Mouse (Mus musculus) kidney, postnatal 4 days (tissue): ENCODE measurements at regions not wholly inside any gene's neighbourhood (a gene's known extent, or its start where the extent isn't known, plus 50 kb on each side); places are given as distances from the start of the nearest gene placed in this dataset.

ENCODE experiments used
- DNase-seq, 2 experiments: peaks; one replicate each; pipeline ENCODE4 v3.0.0; 2021; ENCODE audit warnings: mixed read lengths in 2 of 2

DNA sequence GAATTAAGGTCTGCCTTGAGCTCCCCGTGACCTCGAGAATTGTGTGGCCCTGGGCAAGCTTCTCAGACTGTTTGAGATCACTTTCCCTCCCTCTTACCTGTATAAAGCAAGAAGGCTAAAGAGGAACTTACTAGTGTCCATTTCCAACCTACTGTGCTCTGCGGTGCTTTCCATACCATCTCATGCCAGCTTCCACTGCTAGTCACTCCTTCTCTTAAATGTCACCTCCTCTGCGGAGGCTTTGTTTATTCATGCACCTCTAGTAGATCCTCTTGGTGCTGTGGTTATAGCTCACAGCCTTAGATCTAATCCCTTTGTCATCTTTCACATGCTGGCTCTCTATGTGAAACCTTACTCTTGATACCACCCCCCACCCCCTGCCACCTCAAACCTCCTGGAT lies 2310.3 kb upstream of the Lrrc6 start:
- DNase-seq, result no peak

- no peak for DNase-seq
Measured at GRCm38 (mm10) chr15:68810593-68810992, 2309.9 kb upstream of the Lrrc6 start.

- DNase-seq, result no peak
Measured at GRCm38 (mm10) chr15:68808175-68808574, 2307.5 kb upstream of the Lrrc6 start.

DNA sequence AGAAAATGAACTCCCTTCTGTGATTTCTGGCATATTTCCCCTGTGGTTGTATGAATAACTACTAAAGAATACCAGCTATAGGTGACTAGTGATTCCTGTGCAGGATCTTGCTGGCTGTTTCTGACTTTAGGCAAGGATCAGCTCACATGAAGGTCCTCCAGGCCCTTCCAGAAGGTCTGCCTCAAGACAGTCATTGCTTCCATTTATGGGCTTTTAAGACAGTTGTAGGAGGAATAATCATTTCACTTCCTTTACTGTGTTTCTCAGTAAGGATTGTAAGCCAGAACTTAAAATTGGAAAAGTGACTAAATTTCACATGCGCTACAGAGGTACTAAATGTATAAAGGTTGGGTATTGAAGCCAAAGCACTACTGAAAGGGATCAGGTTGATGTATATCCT lies 2303.5 kb upstream of the Lrrc6 start:
- no peak for DNase-seq

DNA sequence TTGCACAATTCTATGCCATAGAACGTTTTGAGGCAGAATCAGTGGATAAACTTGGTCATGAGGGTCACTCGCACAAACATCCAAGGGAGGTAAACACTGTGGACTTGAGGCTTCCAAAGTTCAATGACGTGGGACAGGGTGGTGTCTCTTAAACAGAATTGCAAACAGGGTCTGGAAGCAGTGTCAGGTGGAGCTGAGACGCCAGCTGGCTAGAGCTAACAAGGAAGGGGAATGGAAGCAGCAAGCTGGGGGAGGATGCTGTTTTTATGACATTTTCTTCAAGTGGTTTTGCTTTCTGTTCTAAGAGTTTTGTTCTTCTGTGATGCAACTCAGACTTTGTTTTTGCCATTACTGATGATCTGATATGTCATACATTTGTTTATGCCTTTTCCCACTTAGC lies 2301.1 kb upstream of the Lrrc6 start:
- DNase-seq, result no peak

- DNase-seq, result no peak
Measured at GRCm38 (mm10) chr15:68797406-68797805, 2296.7 kb upstream of the Lrrc6 start.

DNA sequence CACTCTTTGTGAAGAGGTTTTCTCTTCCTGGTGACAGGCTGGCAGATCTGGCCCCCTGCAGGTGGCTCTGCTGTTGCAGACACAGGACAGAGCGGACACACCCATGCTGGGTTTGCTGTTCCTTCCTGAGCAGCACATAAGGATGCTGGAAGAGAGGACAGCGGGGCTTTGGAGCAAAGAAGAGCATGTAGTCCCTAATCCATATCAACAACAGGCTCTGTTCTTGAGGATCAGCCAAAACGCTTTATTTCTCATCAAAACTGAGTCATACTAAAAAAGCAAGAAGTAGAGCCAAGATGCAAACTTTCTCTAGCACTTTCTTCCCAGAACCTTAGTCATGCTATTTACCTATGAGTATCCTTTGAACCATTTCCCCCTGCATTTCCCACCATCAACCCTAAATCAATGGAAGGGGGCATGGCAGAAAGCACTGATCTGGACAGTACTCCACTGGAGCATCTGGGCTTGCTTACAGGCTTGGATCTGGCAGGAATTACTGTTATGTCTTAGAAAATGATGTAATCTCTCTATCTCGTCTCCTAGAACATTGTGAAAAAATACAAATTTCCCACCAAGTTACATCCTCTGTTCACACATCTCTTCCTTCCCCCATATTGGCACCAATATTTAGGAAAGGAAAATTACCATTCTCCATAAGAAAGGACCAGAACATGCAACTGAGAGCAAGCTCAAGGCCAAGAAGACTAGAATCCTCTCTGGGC lies 2294.7 kb upstream of the Lrrc6 start:
- DNase-seq, result no peak

GRCm38 (mm10) chr15:68759948-68760347 lies 2259.2 kb upstream of the Lrrc6 start:
- no peak for DNase-seq

DNA sequence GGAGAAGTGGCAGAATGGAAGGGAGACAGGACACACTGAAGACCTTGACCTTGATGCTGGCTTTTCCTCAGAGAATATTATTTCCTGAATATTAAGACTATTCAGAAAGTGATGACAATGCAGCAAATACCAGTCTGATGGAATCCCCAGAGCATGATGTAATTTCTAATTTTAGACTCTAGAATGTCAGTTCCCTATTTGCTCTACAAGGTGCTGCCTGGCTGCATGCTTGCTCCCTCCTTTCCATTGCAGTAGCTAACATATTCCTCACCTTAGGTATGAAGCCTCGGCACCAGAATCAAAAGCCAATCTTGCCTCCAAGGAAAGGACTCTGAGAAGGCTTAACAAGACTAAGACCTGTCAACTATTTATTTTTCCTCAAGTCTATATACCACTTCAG lies 2254.5 kb upstream of the Lrrc6 start:
- no peak for DNase-seq

DNA sequence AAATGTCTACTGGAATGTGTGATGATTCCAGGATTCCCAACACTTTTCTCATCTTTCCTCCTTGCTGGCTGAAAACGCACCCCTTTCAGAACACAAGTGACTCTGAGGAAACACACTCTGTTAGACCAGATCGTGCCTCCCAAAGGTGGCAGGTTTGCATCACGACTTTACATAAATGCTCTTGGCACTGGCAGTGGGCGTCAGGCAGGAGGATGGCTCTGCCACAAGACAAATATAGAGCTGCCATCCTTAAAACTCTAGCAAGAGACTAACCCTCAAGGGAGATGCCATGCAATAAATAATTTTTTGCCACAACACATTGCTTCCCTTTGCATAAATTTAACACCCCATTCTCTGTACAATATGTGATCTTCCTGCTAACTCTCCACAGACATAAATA lies 2254.1 kb upstream of the Lrrc6 start:
- DNase-seq, result no peak

- no peak for DNase-seq
Measured at GRCm38 (mm10) chr15:68739344-68739743, 2238.6 kb upstream of the Lrrc6 start.

GRCm38 (mm10) chr15:68721250-68721649 lies 2220.5 kb upstream of the Lrrc6 start:
- DNase-seq, result no peak

GRCm38 (mm10) chr15:68719486-68719885 lies 2218.8 kb upstream of the Lrrc6 start:
- DNase-seq, result no peak

DNA sequence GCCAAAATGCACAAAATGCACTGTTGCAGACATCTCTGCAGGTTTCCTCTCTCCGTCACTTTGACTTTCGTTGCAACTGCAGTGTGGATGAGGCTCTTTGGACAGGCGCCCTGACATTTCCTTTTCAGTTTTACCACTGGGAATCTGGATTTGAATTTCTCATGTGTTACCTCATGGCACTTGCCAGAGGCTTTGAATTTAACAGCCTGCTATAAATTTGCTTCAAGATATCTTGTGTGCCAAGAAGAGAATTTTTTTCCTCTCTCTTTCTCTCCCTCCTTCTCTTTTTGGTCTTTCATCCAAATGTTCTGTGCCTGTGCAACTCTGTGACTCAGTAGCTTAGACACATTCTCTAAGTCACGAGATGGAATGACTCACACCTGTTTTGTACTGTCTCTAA lies 2213.6 kb upstream of the Lrrc6 start:
- DNase-seq, result no peak

- DNase-seq, result no peak
Measured at GRCm38 (mm10) chr15:68707306-68707705, 2206.6 kb upstream of the Lrrc6 start.

DNA sequence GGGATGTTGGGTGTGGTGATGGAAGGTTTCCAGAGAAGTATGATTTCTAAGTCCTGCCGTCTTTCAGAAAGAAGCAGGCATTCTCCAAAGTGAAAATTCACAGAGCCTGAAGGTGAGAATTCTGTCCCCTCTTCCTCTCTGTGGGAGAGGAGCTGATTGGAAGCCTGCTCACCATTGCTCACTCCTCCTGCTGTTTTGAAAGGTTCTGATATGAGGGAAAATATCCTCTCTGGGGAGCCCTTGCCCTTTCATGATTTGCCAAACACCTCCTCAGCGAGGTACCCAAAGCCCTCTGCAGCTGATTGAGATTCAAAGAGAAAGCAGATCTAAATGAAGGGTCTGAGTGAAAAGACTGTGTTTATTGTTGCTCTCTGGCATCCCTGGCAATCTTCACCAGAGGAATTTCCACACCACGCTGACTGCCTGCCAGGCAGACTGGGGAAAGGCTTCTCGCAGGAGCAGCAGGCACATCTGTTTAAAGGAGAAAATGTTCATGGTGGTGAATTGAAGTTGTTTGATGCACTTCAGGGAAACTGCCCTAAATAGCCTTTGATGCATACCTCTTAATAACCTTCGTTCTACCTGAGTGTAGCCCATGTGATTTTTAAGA lies 2194.4 kb upstream of the Lrrc6 start:
- no peak for DNase-seq

DNA sequence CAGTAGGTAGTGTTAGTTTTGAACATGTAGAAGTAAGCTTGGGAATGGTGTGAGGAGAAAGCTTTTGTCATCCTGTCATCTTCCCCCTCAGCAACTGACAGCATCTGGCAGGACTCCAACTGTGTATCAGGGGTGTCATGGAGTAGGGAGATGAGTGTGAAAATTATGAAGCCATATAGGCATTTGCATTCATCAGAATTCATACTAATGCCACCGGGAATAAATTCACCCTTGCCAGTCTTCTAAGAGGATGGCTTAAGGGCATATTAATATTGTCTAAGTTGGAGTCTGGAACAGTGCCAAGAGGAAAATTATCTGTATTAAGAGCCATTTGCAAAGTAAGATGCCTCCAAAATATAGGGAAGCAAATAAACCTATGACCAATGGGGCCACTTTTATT lies 2166.8 kb upstream of the Lrrc6 start:
- DNase-seq, result no peak

DNA sequence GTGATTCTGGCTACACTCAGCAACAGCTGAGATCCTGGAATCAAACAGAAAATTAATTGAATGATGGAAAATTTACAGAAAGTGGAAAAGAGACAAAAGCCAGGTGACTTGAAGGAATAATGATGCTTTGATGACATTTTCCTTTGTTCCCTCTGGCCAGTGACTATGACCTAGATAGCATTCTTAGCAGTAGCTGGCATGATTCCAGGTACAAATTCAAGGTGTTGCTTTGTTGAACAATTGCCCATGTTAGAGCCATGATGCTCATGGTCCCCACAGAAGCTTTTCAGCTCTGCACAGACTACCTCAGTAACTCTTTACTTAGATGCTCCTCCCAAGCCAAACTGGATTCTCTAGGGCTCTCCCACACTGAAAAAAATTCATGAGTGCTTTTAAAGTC lies 2164.6 kb upstream of the Lrrc6 start:
- no peak for DNase-seq

GRCm38 (mm10) chr15:68656722-68657121 lies 2156.0 kb upstream of the Lrrc6 start:
- no peak for DNase-seq

DNA sequence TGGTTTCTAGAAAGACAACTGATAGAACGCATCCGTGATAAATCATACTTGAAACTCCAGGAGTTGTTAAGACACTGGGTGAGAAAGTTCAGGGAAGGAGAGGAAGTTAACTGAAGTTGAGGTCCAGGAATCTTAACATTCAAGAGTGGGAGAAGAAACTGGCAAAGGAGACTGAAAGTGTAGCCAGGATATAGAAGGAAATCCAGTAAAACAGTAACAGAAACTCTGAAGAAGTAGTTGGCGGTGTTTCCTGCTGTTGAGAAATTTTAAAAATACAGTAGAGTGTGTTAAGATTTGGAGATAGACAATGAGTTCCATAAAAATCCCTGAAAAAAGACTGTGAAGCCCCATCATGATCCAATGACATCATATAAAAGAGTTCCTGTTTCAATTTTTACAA lies 2154.3 kb upstream of the Lrrc6 start:
- no peak for DNase-seq

GRCm38 (mm10) chr15:68650609-68651008 lies 2149.9 kb upstream of the Lrrc6 start:
- DNase-seq, result no peak

- no peak for DNase-seq
Measured at GRCm38 (mm10) chr15:68650033-68650432, 2149.3 kb upstream of the Lrrc6 start.

DNA sequence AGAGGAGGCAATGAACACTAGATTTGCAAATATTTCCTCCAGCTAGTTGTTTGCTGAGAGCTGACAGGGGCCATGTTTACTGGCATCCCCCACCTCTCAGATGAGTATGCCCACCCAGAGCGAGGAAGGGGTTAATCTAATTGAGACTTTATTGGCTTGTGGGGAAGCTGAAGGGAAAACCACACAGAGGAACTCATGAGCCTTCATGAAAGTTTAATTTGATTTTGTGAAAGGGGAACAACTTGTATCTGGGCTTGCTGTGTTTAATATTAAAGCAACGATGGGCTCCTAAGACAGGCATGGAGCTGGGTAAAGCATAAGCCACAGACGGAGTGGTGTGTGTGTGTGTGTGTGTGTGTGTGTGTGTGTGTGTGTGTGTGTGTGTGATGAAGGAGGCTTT lies 2146.2 kb upstream of the Lrrc6 start:
- no peak for DNase-seq

- no peak for DNase-seq
Measured at GRCm38 (mm10) chr15:68644862-68645261, 2144.2 kb upstream of the Lrrc6 start.

- no peak for DNase-seq
Measured at GRCm38 (mm10) chr15:68635633-68636032, 2134.9 kb upstream of the Lrrc6 start.
